Mouse (Mus musculus): ENCODE measurements around the gene Moxd1. TPM values are rescaled to one million over a fixed set of nuclear protein-coding genes. Genes with fewer than 3 reads are reported as not detected.

Gene Moxd1
- 4.9 and 5.1 TPM in 2 replicates for polyA plus RNA-seq (2014; fragmentation: Nextera tagmentation; extraction: Ambion mirVana)

- H3K27me3 ChIP-seq (ENCODE audit: insufficient read depth, low read length): peaks cover 24% of the 10 kb centered on the region
These were observed at the start of gene Moxd1 for GRCm38 (mm10) chr10:24223449-24224143. TSS of gene Moxd1 (plus strand) at chr10:24223517.

GRCm38 (mm10) chr10:24190392-24190791 is 32.9 kb upstream of the Moxd1 start:
- Histone ChIP-seq H3K9me3 (ENCODE audit: low read depth, low read length) (no peaks in the 10 kb centered on the region), H3K4me3 (ENCODE audit: low read depth, low read length) (no peak overlapping the region), H3K36me3 (ENCODE audit: insufficient read depth) (peaks cover 12% of the 10 kb centered on the region; the same call in 1 of the 2 replicates), H3K27ac (ENCODE audit: low read depth) (no peak overlapping the region), H3K4me1 (ENCODE audit: insufficient read depth) (no peaks in the 10 kb centered on the region), H3K27me3 (ENCODE audit: insufficient read depth, low read length) (no peaks in the 10 kb centered on the region), H3K9ac (no peak overlapping the region), H3K4me2 (no peak overlapping the region)
- WGBS: 36% methylated on average over 7 of the region's 7 CpGs
- DNase-seq (peak; percentile 26), ATAC-seq (ENCODE audit: insufficient read depth) (no peak)
- no peak; the same call in 1 of the 2 replicates for TF ChIP-seq CTCF (IDR thresholded peaks at IDR 0.05; ENCODE audit: low read depth)

More at GRCm38 (mm10) chr10:24223449-24224143, at the start of gene Moxd1:
- Histone ChIP-seq H3K27ac (ENCODE audit: low read depth) (no peak within 1 kb of the TSS), H3K9me3 (ENCODE audit: low read depth, low read length) (no peaks in the 10 kb centered on the region), H3K9ac (peak within 1 kb of the TSS; percentile 41), H3K4me3 (ENCODE audit: low read depth, low read length) (peak within 1 kb of the TSS; percentile 51), H3K4me1 (ENCODE audit: insufficient read depth) (peaks cover 7% of the 10 kb centered on the region; the same call in 1 of the 2 replicates), H3K36me3 (ENCODE audit: insufficient read depth) (no peaks in the 10 kb centered on the region), H3K4me2 (peak within 1 kb of the TSS; percentile 95)
- TF ChIP-seq CTCF (IDR thresholded peaks at IDR 0.05; ENCODE audit: low read depth): no peak
- peak; percentile 86 for ATAC-seq (ENCODE audit: insufficient read depth)
- DNase-seq: peak; percentile 61
- under 1% methylated on average over 56 of the region's 56 CpGs for WGBS

GRCm38 (mm10) chr10:24191977-24192376 is 31.3 kb upstream of the Moxd1 start:
- H3K27ac ChIP-seq (ENCODE audit: low read depth): no peak overlapping the region
- ATAC-seq (ENCODE audit: insufficient read depth): no peak
- WGBS: 55% methylated on average over 1 of the region's 1 CpGs
- peaks cover 8% of the 10 kb centered on the region; the same call in 1 of the 2 replicates for H3K36me3 ChIP-seq (ENCODE audit: insufficient read depth)
- no peaks in the 10 kb centered on the region for H3K9me3 ChIP-seq (ENCODE audit: low read depth, low read length)
- no peak overlapping the region for H3K9ac ChIP-seq
- peak; percentile 67 for DNase-seq
- no peaks in the 10 kb centered on the region for H3K27me3 ChIP-seq (ENCODE audit: insufficient read depth, low read length)
- no peak overlapping the region for H3K4me3 ChIP-seq (ENCODE audit: low read depth, low read length)
- no peaks in the 10 kb centered on the region for H3K4me1 ChIP-seq (ENCODE audit: insufficient read depth)
- no peak overlapping the region for H3K4me2 ChIP-seq
- peak; percentile 62 for TF ChIP-seq CTCF (IDR thresholded peaks at IDR 0.05; ENCODE audit: low read depth)

GRCm38 (mm10) chr10:24199303-24199702 is 24.0 kb upstream of the Moxd1 start:
- Histone ChIP-seq H3K4me2 (no peak overlapping the region), H3K36me3 (ENCODE audit: insufficient read depth) (no peaks in the 10 kb centered on the region), H3K27ac (ENCODE audit: low read depth) (no peak overlapping the region), H3K27me3 (ENCODE audit: insufficient read depth, low read length) (no peaks in the 10 kb centered on the region), H3K4me3 (ENCODE audit: low read depth, low read length) (no peak overlapping the region), H3K4me1 (ENCODE audit: insufficient read depth) (no peaks in the 10 kb centered on the region), H3K9me3 (ENCODE audit: low read depth, low read length) (no peaks in the 10 kb centered on the region), H3K9ac (no peak overlapping the region)
- ATAC-seq (ENCODE audit: insufficient read depth): no peak
- TF ChIP-seq CTCF (IDR thresholded peaks at IDR 0.05; ENCODE audit: low read depth): no peak
- WGBS: 56% methylated on average over 12 of the region's 12 CpGs
- no peak for DNase-seq

GRCm38 (mm10) chr10:24200099-24200498 is 23.2 kb upstream of the Moxd1 start:
- Histone ChIP-seq H3K9me3 (ENCODE audit: low read depth, low read length) (no peaks in the 10 kb centered on the region), H3K4me2 (no peak overlapping the region), H3K27me3 (ENCODE audit: insufficient read depth, low read length) (no peaks in the 10 kb centered on the region), H3K27ac (ENCODE audit: low read depth) (no peak overlapping the region), H3K4me3 (ENCODE audit: low read depth, low read length) (no peak overlapping the region), H3K36me3 (ENCODE audit: insufficient read depth) (no peaks in the 10 kb centered on the region), H3K9ac (no peak overlapping the region), H3K4me1 (ENCODE audit: insufficient read depth) (no peaks in the 10 kb centered on the region)
- ATAC-seq (ENCODE audit: insufficient read depth) (no peak), DNase-seq (no peak)
- no peak for TF ChIP-seq CTCF (IDR thresholded peaks at IDR 0.05; ENCODE audit: low read depth)
- WGBS: 90% methylated on average over 3 of the region's 3 CpGs

DNA sequence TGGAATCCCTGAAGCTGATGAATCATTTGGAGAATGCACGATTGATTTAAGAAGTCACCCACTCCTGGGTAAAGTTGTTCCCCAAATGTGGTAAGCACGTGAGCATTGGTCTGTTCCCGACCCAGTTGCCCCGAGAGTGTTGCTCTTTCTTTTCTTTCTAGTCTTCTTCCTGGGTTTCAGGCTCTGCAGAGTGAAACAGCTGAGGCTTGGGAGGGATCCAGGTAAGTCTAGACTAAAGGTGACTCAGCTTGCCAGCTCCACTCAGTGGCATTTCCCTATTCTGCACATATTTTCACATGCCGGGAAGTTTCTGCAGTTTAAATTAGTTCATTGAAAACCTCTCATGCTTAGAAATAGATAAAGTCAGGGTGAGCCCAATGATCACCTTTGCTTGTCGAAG is 13.2 kb upstream of the Moxd1 start:
- no peak for TF ChIP-seq CTCF (IDR thresholded peaks at IDR 0.05; ENCODE audit: low read depth)
- H3K36me3 ChIP-seq (ENCODE audit: insufficient read depth): no peaks in the 10 kb centered on the region
- no peak for ATAC-seq (ENCODE audit: insufficient read depth)

GRCm38 (mm10) chr10:24213297-24213696 is 10.0 kb upstream of the Moxd1 start:
- H3K27me3 ChIP-seq (ENCODE audit: insufficient read depth, low read length): no peaks in the 10 kb centered on the region
- TF ChIP-seq CTCF (IDR thresholded peaks at IDR 0.05; ENCODE audit: low read depth): no peak
- no peak for ATAC-seq (ENCODE audit: insufficient read depth)
- no peaks in the 10 kb centered on the region for H3K9me3 ChIP-seq (ENCODE audit: low read depth, low read length)
- H3K27ac ChIP-seq (ENCODE audit: low read depth): no peak overlapping the region
- H3K4me2 ChIP-seq: no peak overlapping the region
- 85% methylated on average over 5 of the region's 5 CpGs for WGBS
- H3K9ac ChIP-seq: no peak overlapping the region
- DNase-seq: no peak
- H3K4me1 ChIP-seq (ENCODE audit: insufficient read depth): 0 out of 2 replicates have a peak, but pooled peaks cover 2% of the 10 kb centered on the region
- no peak overlapping the region for H3K4me3 ChIP-seq (ENCODE audit: low read depth, low read length)
- no peaks in the 10 kb centered on the region for H3K36me3 ChIP-seq (ENCODE audit: insufficient read depth)

More for the DNA sequence above, 13.2 kb upstream of the Moxd1 start:
- H3K9ac ChIP-seq: no peak overlapping the region
- H3K4me3 ChIP-seq (ENCODE audit: low read depth, low read length): no peak overlapping the region
- H3K4me1 ChIP-seq (ENCODE audit: insufficient read depth): no peaks in the 10 kb centered on the region
- no peak overlapping the region for H3K4me2 ChIP-seq
- WGBS: 74% methylated on average over 6 of the region's 6 CpGs
- no peak for DNase-seq
- H3K27me3 ChIP-seq (ENCODE audit: insufficient read depth, low read length): no peaks in the 10 kb centered on the region
- no peak overlapping the region for H3K27ac ChIP-seq (ENCODE audit: low read depth)
- H3K9me3 ChIP-seq (ENCODE audit: low read depth, low read length): no peaks in the 10 kb centered on the region

Data from lung, embryonic 14.5 days (tissue).